Mouse (Mus musculus) spleen, postnatal 14 days (tissue): ENCODE results near the gene Arhgap35.
A peak's percentile ranks its signal among the peaks of the same experiment; 100 is the strongest.

Source experiments
- DNase-seq, 2 experiments: peaks; one replicate each; pipeline ENCODE4 v3.0.0; 2021 to 2022; ENCODE audit warnings: low spot score in 2 of 2

Gene Arhgap35

DNA sequence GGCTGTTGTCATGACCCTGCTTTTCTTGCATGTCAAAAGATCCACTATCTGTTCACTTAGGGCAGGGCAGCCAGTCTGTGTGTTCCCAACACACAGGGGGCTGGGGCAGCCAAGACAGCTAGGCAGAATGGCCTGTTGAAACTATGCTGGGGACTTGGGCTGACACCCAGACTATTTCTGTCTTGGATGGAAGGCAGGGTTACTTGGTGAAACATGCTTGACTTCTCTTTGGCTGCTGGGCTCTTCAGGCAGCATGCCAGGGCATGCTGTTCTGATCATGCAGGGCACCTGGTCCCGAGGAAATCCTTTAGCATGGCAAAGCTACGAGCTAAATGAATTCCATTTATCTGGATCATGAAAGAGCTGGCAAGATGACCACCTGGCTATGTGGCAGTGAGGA lies 90.5 kb downstream of the Arhgap35 start:
- DNase-seq: no peak

GRCm38 (mm10) chr7:16519310-16519709 lies 95.5 kb downstream of the Arhgap35 start:
- DNase-seq: no peak

DNA sequence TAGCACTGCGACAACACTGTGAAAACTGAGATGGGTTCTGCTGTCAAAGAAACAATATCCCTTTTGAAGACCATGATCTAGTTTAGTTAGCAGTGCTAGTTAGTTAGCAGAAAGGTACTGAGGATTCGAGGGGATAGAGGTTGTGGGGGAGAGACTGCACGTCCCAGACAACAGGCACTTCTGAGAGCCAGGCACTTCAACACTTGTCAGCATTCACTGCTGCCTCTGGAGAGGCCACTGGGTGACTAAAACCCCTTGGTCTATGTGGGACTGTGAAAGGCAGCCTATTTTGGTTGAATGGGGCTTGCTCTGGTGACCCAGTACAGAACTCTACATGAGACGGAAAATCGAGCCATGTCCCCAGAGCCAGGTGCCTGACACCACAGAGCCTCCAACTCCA lies 97.6 kb downstream of the Arhgap35 start:
- DNase-seq: no peak

GRCm38 (mm10) chr7:16507284-16507683 lies 107.5 kb downstream of the Arhgap35 start:
- peak; percentile 29 to 64 for DNase-seq

DNA sequence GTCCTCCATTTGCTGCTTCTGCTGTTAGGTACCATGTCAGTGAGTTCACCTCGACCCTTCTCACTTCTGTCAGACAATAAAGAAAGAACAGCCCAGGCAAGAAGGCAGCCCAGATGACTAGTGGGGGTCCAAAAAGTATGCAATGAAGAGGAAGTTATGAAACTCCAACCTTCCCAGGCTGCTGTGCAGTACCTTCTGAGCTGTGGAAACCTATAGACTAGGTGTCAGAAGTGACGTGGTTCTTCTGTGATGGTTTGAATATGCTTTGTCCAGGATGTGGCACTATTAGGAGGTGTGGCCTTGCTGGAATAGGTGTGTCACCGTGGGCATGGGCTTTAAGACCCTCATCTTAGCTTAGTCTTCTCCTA lies 109.6 kb downstream of the Arhgap35 start:
- DNase-seq: no peak

DNA sequence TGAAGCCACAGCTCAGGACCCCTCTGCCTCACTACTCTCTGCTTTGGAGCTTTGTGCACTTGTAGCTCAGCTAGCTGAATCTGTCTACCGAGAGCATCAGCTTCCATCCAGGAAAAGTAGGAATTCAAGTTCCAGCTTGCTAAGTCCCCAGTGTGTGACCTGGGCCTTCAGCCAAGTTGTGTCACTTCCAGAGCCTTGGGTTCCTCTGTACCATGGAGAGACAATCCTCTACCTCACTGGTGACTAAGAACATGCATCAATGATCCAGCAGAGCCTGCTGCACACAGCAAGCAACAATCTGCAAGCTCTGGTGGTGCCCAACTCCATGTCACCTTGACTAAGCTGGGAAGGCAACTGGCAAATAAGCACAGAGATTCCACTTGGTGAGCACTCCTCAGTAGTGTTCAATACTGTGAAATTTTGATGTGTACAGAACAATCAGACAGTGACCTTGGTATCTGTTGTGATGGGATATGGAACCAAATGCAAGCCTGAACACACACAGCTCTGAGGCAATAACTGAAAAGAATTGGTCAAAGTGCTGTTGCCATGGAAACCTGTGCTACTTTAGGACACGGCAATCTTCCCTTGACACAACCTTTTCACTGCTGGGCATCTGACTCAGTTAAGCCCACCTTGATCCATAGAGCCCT lies 110.1 kb downstream of the Arhgap35 start:
- no peak for DNase-seq

- no peak for DNase-seq
These were observed 113.2 kb downstream of the Arhgap35 start for GRCm38 (mm10) chr7:16501571-16501970.

DNA sequence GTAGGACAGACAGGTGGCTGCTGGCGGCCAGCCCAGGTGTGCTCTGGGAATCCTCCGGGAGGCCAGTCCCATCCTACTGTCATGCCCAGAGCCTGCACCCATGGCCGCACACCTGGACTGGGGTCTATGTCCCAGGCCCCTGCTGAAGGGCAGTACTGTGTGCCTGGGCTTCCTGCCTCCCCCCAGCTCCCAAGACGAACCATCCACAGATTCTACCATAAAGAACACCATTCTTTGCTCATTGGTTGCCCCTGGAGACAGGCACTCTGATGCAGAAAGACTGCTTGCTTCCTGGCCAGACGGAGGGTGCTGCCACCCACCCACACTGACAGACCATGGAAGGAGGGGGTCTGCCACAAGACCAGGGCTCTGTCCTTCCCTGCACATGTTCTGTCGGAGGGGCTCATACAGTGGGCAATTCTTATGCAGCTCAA lies 115.1 kb downstream of the Arhgap35 start:
- no peak for DNase-seq

GRCm38 (mm10) chr7:16496260-16496659 lies 118.5 kb downstream of the Arhgap35 start:
- no peak for DNase-seq

GRCm38 (mm10) chr7:16493361-16493760 lies 121.4 kb downstream of the Arhgap35 start:
- peak in 1 of 2 experiments; percentile 22 for DNase-seq

- no peak for DNase-seq
These were observed 122.6 kb downstream of the Arhgap35 start for GRCm38 (mm10) chr7:16492211-16492610.

- peak; percentile 43 to 60 for DNase-seq
These were observed 123.0 kb downstream of the Arhgap35 start for GRCm38 (mm10) chr7:16491759-16492158.

DNA sequence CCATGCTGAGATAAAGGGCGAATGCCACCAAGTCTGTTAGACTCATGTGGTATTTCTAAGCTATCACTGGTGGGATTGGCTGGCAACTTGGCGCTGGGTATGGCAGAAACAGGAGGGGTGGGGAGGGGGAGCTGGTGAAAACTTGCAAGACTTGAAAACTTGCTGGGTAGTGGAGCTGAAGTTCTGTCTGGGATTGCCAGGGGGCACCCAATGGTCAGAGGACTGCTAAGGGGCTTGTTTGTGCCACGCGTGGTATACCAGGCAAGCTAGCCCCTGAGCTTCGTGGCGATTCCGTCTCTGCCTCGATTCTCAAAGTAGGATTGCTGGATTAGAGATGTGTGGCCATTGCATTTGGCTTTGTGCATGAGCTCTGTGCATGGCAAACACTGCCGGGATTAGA lies 124.8 kb downstream of the Arhgap35 start:
- no peak for DNase-seq

- no peak for DNase-seq
These were observed 126.0 kb downstream of the Arhgap35 start for GRCm38 (mm10) chr7:16488816-16489215.

DNA sequence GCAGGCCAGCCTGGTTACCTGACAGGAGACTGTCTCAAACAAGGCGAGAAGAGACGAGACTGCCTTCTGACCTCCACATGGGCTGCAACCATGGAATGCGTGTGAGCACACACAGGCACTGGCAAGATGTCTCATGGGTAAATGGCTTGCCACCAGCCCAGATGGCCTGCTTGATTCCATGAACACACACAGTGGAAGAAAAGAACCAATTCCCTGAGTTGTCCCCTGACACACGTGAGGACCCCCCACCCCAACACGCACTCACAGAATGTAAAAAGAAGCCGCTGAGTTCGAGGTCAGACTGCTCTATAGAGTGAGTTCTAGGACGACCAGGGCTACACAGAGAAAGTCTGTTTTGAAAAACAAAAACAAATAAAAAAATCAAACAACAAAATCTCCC lies 137.2 kb downstream of the Arhgap35 start, which contains the start of gene Npas1:
TSS of gene Npas1 (minus strand) at position 101 of the 400 bp plus-strand sequence.
- DNase-seq: no peak

DNA sequence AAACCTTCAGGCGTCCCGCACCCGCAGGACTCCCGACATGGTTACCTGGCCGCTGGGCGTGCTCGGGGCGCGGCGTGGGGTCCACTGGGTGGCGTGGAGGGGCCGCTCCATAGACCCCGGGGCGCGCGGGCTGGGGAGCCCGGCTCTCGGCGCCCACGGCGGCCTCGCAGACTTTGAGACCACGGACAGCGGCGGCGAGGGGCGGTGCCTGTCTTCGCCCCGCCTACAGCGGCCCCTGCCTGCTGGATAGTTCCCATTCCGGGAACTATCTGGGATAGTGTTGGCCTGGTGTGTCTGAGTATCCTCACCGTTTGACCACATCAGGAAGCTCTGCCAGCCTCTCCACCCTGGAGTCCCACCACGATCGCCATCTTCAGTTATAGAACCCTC lies 138.2 kb downstream of the Arhgap35 start:
- DNase-seq: no peak

DNA sequence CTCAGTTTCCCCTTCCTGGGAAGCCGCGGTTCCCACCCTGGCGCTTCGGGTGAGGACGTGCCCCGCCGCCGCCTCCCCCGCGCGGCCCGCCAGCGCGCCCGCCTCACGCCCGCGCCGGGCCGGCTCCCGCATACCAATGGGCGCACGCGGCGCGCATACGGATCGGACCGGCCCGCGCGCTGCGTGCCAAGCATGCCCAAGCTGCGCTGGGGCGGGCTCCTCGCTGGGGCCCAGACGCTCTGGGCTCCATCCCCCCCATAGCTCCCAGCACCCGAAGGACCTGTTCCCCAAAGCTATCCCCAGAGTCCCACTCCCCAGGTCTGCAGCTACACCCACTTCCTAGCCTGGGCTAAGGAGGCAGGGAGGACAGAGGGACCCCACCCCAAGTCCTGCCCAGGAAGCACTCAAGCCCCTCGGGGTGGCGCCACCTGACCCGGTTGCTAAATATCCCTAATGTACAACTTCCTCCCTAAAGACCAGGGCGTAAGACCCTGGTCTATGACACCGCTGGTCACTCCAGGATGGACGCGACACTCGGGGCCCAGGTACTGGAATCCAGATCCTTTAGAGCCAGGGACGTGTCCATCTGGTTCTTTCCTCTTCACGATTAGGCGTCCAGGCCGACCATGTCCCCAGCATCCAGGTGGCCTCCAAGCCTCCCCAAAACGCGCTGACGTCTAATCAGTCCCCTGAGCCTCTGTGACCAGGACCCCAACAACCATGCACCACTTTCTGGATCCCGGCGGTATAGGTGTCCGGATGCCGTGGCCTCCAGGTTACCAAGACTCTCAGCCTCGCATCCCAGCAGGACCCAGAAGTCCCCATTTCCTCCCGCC lies 138.8 kb downstream of the Arhgap35 start:
- no peak for DNase-seq

DNA sequence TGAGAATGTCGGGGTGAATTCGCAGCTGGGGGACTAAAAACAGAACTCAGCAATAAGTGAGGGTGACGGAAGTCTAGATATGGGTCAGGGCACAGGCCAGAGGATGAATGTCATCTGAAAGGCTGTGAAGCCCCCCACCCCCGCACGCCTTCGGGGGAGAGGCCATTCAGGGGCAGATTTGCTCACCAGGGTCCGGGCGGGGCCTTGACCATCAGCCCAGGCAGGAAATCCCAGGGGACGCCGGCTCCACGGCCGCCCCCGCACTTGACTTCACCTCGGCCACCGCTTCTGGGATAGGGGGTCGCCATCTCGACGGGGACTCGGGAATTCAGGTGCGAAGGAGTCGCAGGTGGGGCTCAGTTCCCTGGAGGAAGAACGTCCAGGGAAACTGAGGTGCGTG lies 139.5 kb downstream of the Arhgap35 start:
- no peak for DNase-seq

DNA sequence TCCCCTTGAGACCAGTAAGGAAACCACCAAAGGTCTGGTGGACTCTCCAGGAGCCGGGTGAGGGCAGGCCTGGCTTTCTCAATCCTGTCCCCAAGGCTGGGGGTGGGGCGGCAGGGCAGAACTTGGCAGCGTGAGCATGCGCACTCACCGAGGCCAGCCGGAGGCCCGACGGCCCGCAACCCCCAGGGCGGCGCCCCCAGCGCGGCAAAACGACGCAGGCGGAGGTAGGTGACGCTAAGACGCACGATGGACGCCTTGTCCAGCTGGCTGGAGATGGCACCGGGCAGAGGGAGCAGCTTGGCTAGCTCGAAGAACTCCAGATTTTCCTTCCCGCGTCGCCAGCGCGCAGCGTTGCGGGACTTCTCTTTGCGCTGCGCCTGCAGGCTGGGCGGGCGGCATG lies 140.3 kb downstream of the Arhgap35 start:
- peak in 1 of 2 experiments; percentile 23 for DNase-seq

DNA sequence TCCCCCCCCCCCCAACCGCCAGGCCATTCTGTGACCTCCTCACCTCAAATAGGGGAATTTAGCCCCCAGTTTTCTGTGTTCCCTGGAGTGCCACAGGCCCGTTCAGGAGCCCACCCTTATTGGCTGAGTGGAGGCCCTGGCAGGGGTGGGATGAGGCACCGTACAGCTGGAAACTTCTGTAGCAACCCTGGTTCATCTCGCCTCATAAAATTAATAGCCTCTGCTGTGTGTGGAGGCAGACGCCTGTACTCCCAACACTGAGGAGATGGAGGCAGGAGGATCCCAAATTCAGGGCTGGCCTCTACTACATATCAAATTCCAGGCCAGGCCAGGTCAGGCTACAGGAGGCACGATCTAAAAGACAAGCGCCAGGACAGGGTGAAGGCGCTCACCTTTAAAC lies 140.9 kb downstream of the Arhgap35 start:
- no peak for DNase-seq

- no peak for DNase-seq
These were observed 142.6 kb downstream of the Arhgap35 start for GRCm38 (mm10) chr7:16472116-16472709.

DNA sequence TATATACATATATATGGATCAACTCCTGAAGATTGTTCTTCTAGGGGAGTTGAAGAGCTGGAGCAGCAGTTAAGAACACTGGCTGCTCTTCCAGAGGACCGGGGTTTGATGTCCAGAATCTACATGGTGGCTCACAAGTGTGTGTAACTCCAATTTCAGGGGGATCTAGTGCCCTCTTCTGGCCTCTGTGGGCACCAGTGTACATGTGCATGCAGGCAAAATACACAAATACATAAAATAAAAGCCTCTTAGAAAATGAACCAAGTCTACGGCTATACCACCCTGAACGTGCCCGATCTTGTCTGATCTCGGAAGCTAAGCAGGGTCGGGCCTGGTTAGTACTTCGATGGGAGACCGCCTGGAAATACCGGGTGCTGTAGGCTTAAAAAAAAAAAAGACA lies 143.2 kb downstream of the Arhgap35 start:
- DNase-seq: peak in 1 of 2 experiments; percentile 19

DNA sequence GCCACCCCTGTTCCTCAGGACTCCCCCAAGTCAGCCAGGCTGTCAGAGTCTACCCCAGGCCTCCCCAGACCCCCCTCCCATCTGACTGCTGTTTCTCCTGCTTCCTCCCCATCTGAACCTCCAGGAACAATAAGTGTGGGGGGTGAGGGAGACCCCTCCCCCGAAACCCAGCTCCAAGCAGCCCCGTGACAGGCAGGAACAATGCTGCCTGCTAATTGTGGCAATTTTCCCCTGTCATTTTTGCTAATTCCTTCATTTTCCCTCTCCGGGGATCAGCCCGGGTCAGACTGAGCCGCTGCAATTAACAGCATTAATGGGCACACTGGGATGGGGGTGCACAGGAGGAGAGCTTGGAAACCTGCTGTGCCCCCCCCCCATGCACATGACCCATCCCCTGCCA lies 146.7 kb downstream of the Arhgap35 start:
- no peak for DNase-seq
